Mouse (Mus musculus): ENCODE measurements around the gene Scfd2.

The Scfd2 gene

GRCm38 (mm10) chr5:74173162-74173844 lies 358.3 kb downstream of the Scfd2 start:
- no peak for DNase-seq (ENCODE audit: low read depth, low spot score)

- no peak for DNase-seq (ENCODE audit: low read depth, low spot score)
These were observed 359.4 kb downstream of the Scfd2 start for GRCm38 (mm10) chr5:74172208-74172607.

GRCm38 (mm10) chr5:74171768-74172167 lies 359.8 kb downstream of the Scfd2 start:
- DNase-seq (ENCODE audit: low read depth, low spot score) = no peak

- no peak for DNase-seq (ENCODE audit: low read depth, low spot score)
These were observed 363.5 kb downstream of the Scfd2 start for GRCm38 (mm10) chr5:74168085-74168484.

GRCm38 (mm10) chr5:74166642-74167041 lies 364.9 kb downstream of the Scfd2 start:
- DNase-seq (ENCODE audit: low read depth, low spot score) = no peak

GRCm38 (mm10) chr5:74164547-74164946 lies 367.0 kb downstream of the Scfd2 start:
- DNase-seq (ENCODE audit: low read depth, low spot score) = no peak

GRCm38 (mm10) chr5:74163141-74163540 lies 368.4 kb downstream of the Scfd2 start:
- DNase-seq (ENCODE audit: low read depth, low spot score) = no peak

- peak; percentile 24 for DNase-seq (ENCODE audit: low read depth, low spot score)
These were observed 369.5 kb downstream of the Scfd2 start for GRCm38 (mm10) chr5:74162013-74162412.

GRCm38 (mm10) chr5:74161297-74161926 lies 370.1 kb downstream of the Scfd2 start:
- no peak for DNase-seq (ENCODE audit: low read depth, low spot score)

- DNase-seq (ENCODE audit: low read depth, low spot score) = no peak
These were observed 371.2 kb downstream of the Scfd2 start for GRCm38 (mm10) chr5:74160349-74160748.

GRCm38 (mm10) chr5:74159906-74160305 lies 371.7 kb downstream of the Scfd2 start:
- DNase-seq (ENCODE audit: low read depth, low spot score) = no peak

- no peak for DNase-seq (ENCODE audit: low read depth, low spot score)
These were observed 372.5 kb downstream of the Scfd2 start for GRCm38 (mm10) chr5:74158929-74159632.

- DNase-seq (ENCODE audit: low read depth, low spot score) = no peak
These were observed 375.7 kb downstream of the Scfd2 start for GRCm38 (mm10) chr5:74155860-74156351.

All from retina, postnatal 7 days (tissue).